Mouse (Mus musculus) gastrocnemius, postnatal 10 days (tissue): ENCODE results near the gene Psmb1. TPM values are rescaled to one million over a fixed set of nuclear protein-coding genes. Genes with fewer than 3 reads are reported as not detected.
"Not testable (repeated sequence)": the region's sequence is repeated elsewhere in the genome, so short reads cannot be mapped to it uniquely, and the experiment has no call there.

ENCODE experiments used
- DNase-seq: peaks from one replicate; pipeline ENCODE4 v3.0.0; 2021; ENCODE audit warnings: mixed read lengths
- long read RNA-seq, 2 experiments: library from polyadenylated mRNA; stranded (forward); transcript quantifications; one replicate each; pipeline ENCODE4 v2.0.0; 2021
- total RNA-seq, 2 experiments: library from RNA; stranded (reverse); gene quantifications; 2 replicates each; pipeline ENCODE4 v1.2.3; 2021

The Psmb1 gene
- 100 to 1,000 TPM; 136 to 143 TPM for total RNA-seq
- long read RNA-seq, experiment 1, transcript Psmb1-201 (6 exons, 1,758 nt): major isoform, 141 of 152 reads
- long read RNA-seq, experiment 1, partial matches to known transcripts: 7 of 152 reads
- long read RNA-seq, experiment 1, other reads (novel, unspliced or antisense): 3 of 152 reads
- long read RNA-seq, experiment 2, transcript Psmb1-201 (6 exons, 1,758 nt): major isoform, 168 of 174 reads
- long read RNA-seq, experiment 2, partial matches to known transcripts: 4 of 174 reads
- long read RNA-seq, experiment 2, other reads (novel, unspliced or antisense): 1 of 174 reads

GRCm38 (mm10) chr17:15499656-15500394, at the start of gene Psmb1, which contains the start of gene Tbp:
Psmb1 (minus strand) TSS chr17:15499751.
Tbp (plus strand) TSS chr17:15499888.
- DNase-seq: peak; percentile 94

- DNase-seq: no peak
Measured at GRCm38 (mm10) chr17:15546440-15546839, 46.9 kb upstream of the Psmb1 start.

GRCm38 (mm10) chr17:15543868-15544267, 44.3 kb upstream of the Psmb1 start:
- DNase-seq: not testable (repeated sequence)

- no peak for DNase-seq
Measured at GRCm38 (mm10) chr17:15540309-15540708, 40.8 kb upstream of the Psmb1 start.

- peak; percentile 15 for DNase-seq
Measured at GRCm38 (mm10) chr17:15536457-15536904, 36.9 kb upstream of the Psmb1 start.

- DNase-seq: no peak
Measured at GRCm38 (mm10) chr17:15535943-15536342, 36.4 kb upstream of the Psmb1 start.

GRCm38 (mm10) chr17:15535162-15535800, 35.7 kb upstream of the Psmb1 start:
- no peak for DNase-seq

- DNase-seq: no peak
Measured at GRCm38 (mm10) chr17:15530141-15530540, 30.6 kb upstream of the Psmb1 start.

GRCm38 (mm10) chr17:15528887-15529286, 29.3 kb upstream of the Psmb1 start:
- no peak for DNase-seq

GRCm38 (mm10) chr17:15527811-15528136, 28.2 kb upstream of the Psmb1 start:
- no peak for DNase-seq

- DNase-seq: peak; percentile 93
Measured at GRCm38 (mm10) chr17:15526986-15527810, 27.6 kb upstream of the Psmb1 start, which contains the start of gene Pdcd2. Pdcd2 (minus strand) TSS chr17:15527301.

GRCm38 (mm10) chr17:15526304-15526703, 26.8 kb upstream of the Psmb1 start:
- no peak for DNase-seq

GRCm38 (mm10) chr17:15518766-15519165, 19.2 kb upstream of the Psmb1 start:
- no peak for DNase-seq

- DNase-seq: no peak
Measured at GRCm38 (mm10) chr17:15518186-15518585, 18.6 kb upstream of the Psmb1 start.

- DNase-seq: no peak
Measured at GRCm38 (mm10) chr17:15517776-15518175, 18.2 kb upstream of the Psmb1 start.

- DNase-seq: no peak
Measured at GRCm38 (mm10) chr17:15510694-15511093, 11.1 kb upstream of the Psmb1 start.

GRCm38 (mm10) chr17:15498753-15499113, 818 bp downstream of the Psmb1 start:
- DNase-seq: peak; percentile 14

GRCm38 (mm10) chr17:15497882-15498752, 1.4 kb downstream of the Psmb1 start:
- peak; percentile 95 for DNase-seq

- no peak for DNase-seq
Measured at GRCm38 (mm10) chr17:15490542-15490941, 9.0 kb downstream of the Psmb1 start.

GRCm38 (mm10) chr17:15472671-15473070, 26.9 kb downstream of the Psmb1 start:
- DNase-seq: no peak

GRCm38 (mm10) chr17:15467669-15468068, 31.9 kb downstream of the Psmb1 start:
- DNase-seq: peak; percentile 83
